Mouse (Mus musculus) midbrain, embryonic 13.5 days (tissue): ENCODE results near the gene Mum1. TPM values are rescaled to one million over a fixed set of nuclear protein-coding genes. Genes with fewer than 3 reads are reported as not detected.

Experiments
- ATAC-seq: fragments of 200-750 bp; cut with Nextera tagmentation; 2 replicates; pipeline ENCODE4 v1.8.0; 2017; ENCODE audit warnings: mild to moderate bottlenecking, moderate TSS enrichment, moderate library complexity
- H3K27ac ChIP-seq: fragments of 300-500 bp; sonication (generic); 2 replicates; pipeline ENCODE4 v1.5.1; 2015; ENCODE audit warnings: inconsistent platforms, mild to moderate bottlenecking, moderate library complexity
- H3K27me3 ChIP-seq: fragments of 300-500 bp; sonication (generic); 2 replicates; pipeline ENCODE4 v1.6.1; 2015; ENCODE audit warnings: mild to moderate bottlenecking, inconsistent platforms
- H3K36me3 ChIP-seq: fragments of 300-500 bp; sonication (generic); 2 replicates; pipeline ENCODE4 v1.6.1; 2015; ENCODE audit warnings: mild to moderate bottlenecking, inconsistent platforms
- H3K4me1 ChIP-seq: fragments of 300-500 bp; sonication (generic); replicated peaks from 2 replicates; pipeline ENCODE4 v1.6.1; 2015; ENCODE audit warnings: inconsistent platforms
- H3K4me2 ChIP-seq: fragments of 300-500 bp; sonication (generic); replicated peaks from 2 replicates; pipeline ENCODE4 v1.6.1; 2015; ENCODE audit warnings: moderate library complexity, mild to moderate bottlenecking, inconsistent platforms
- H3K4me3 ChIP-seq: fragments of 300-500 bp; sonication (generic); replicated peaks from 2 replicates; pipeline ENCODE4 v1.5.1; 2015; ENCODE audit warnings: mild to moderate bottlenecking, inconsistent platforms
- H3K9ac ChIP-seq: fragments of 300-500 bp; sonication (generic); replicated peaks from 2 replicates; pipeline ENCODE4 v1.6.1; 2015; ENCODE audit warnings: mild to moderate bottlenecking, inconsistent platforms
- H3K9me3 ChIP-seq: fragments of 300-500 bp; sonication (generic); 2 replicates; pipeline ENCODE4 v1.6.1; 2016; ENCODE audit warnings: mild to moderate bottlenecking, inconsistent platforms
- WGBS: fragments of 180-500 bp; shearing (Covaris S2); methylation state at CpG from one replicate; pipeline ENCODE4 v1.1.7; 2015; 5-methylcytosine and 5-hydroxymethylcytosine counted together
- polyA plus RNA-seq: library from polyadenylated mRNA; unstranded; fragments of >200 nt; fragmentation: Nextera tagmentation; extraction: Ambion mirVana; gene quantifications from 2 replicates; pipeline ENCODE4 v1.2.1, GENCODE M21; 2015

The Mum1 gene
- polyA plus RNA-seq, 1 experiment from 2014 or later = 98.4 TPM

- Histone ChIP-seq H3K27me3 (no peaks in the 10 kb centered on the region), H3K4me2 (no peak overlapping the region), H3K9ac (no peak overlapping the region), H3K9me3 (no peaks in the 10 kb centered on the region), H3K36me3 (peaks cover 22% of the 10 kb centered on the region), H3K4me1 (peaks cover 57% of the 10 kb centered on the region), H3K4me3 (no peak overlapping the region; the same call in 1 of the 2 replicates), H3K27ac (no peak overlapping the region)
- WGBS = 70% methylated on average over 12 of the region's 12 CpGs
- ATAC-seq = no peak
These were observed 35.9 kb downstream of the Mum1 start for GRCm38 (mm10) chr10:80262169-80262568.

- Histone ChIP-seq H3K36me3 (peaks cover 24% of the 10 kb centered on the region), H3K4me2 (no peak overlapping the region), H3K9ac (no peak overlapping the region), H3K9me3 (no peaks in the 10 kb centered on the region), H3K27me3 (no peaks in the 10 kb centered on the region), H3K4me3 (no peak overlapping the region), H3K4me1 (peaks cover 64% of the 10 kb centered on the region), H3K27ac (no peak overlapping the region)
- 92% methylated on average over 10 of the region's 10 CpGs for WGBS
- no peak for ATAC-seq
These were observed 36.6 kb downstream of the Mum1 start for GRCm38 (mm10) chr10:80262776-80263365.

- H3K27ac ChIP-seq = peak overlapping the region; percentile 67
- H3K27me3 ChIP-seq = no peaks in the 10 kb centered on the region
- no peaks in the 10 kb centered on the region for H3K9me3 ChIP-seq
- H3K4me3 ChIP-seq = peak overlapping the region; percentile 92
- ATAC-seq = peak; percentile 75
- peak overlapping the region; percentile 98 for H3K9ac ChIP-seq
- H3K4me2 ChIP-seq = peak overlapping the region; percentile 85
- WGBS = 2% methylated on average over 79 of the region's 81 CpGs
- peaks cover 13% of the 10 kb centered on the region; the same call in 1 of the 2 replicates for H3K36me3 ChIP-seq
- peaks cover 70% of the 10 kb centered on the region for H3K4me1 ChIP-seq
These were observed 38.3 kb downstream of the Mum1 start for GRCm38 (mm10) chr10:80264341-80265148.

DNA sequence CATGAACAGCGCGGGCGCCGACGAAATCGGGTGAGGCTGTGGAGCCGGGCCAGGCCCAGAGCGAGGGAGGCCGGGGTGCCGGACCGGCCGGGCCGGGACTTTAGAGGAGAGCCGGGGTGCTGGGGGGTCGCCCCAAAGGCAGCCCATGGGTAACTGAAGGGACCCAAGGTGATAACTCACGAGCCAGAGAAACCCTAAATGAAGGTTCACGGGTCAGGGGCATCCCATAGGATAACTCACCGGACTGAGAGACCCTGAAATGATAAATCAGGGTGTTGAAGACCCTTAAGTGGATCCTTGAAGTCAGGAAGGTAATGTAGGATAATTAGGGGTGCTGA is 38.9 kb downstream of the Mum1 start:
- peak overlapping the region; percentile 92 for H3K4me3 ChIP-seq

GRCm38 (mm10) chr10:80270099-80270498 is 43.9 kb downstream of the Mum1 start:
- Histone ChIP-seq H3K4me1 (peaks cover 68% of the 10 kb centered on the region), H3K4me2 (no peak overlapping the region), H3K9me3 (no peaks in the 10 kb centered on the region), H3K27me3 (no peaks in the 10 kb centered on the region), H3K36me3 (peaks cover 29% of the 10 kb centered on the region), H3K9ac (peak overlapping the region; percentile 53), H3K27ac (0 out of 2 replicates have a peak overlapping the region, but pooled peaks have one; percentile 30), H3K4me3 (no peak overlapping the region)
- WGBS = 100% methylated on average over 2 of the region's 2 CpGs
- ATAC-seq = no peak

More for the DNA sequence above, 38.9 kb downstream of the Mum1 start:
- Histone ChIP-seq H3K9me3 (no peaks in the 10 kb centered on the region), H3K9ac (peak overlapping the region; percentile 98), H3K4me1 (peaks cover 69% of the 10 kb centered on the region), H3K27me3 (no peaks in the 10 kb centered on the region), H3K27ac (peak overlapping the region; percentile 67), H3K4me2 (peak overlapping the region; percentile 85), H3K36me3 (peaks cover 13% of the 10 kb centered on the region; the same call in 1 of the 2 replicates)
- no peak for ATAC-seq
- WGBS = under 1% methylated on average over 18 of the region's 18 CpGs

DNA sequence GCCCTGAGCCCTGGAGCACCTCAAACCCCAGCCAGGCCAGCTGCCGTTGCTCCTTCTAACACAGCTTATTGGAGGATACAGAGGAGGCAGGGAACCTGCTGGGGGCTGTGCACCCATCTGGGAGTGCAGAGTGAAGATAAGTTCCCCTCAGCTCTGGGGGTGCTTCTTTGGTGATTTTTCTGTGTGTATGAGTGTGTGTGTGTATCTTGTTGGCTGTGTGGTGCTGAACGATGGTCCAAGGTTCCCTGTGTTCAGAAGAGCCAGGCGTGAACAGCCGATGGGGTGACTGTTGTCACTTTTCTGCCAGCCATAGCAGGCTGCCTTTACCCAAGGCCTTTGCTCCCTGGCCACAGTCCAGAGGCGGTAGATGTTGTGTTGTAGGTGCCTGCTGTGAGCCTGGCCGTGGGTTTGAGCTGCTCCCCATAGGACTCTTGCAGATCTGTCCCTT is 44.5 kb downstream of the Mum1 start:
- ATAC-seq = no peak

DNA sequence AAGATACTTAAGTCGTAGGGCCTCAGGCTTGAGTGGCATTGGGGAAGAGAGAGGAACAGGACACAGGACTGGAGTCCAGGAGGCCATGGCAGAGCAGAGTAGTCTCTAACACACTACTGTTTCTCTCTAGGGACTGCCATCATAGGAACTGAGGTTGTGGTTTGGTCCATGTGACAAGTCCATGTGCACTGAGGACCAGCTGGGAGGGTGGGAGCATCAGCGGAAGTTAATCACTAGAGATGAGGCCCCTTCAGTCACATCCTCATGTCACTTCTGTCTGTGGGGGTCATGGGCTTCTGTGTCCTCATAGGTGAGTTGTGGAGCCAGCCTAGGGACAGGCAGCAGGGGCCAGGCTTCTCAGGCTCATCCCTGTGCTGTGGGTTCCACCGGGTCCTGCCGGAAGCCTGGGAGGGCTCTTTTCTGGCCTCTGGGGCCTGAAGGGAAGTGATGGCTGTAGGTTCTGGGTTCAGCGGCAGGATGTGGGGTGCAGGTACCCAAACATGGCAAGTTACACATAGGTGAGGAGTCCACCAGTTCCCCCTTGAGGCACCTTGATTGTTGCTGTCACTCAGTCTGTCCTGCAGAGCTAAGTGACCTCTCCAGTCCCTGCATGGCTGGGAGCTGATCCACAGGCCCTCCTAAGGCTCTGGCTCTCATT is 45.1 kb downstream of the Mum1 start:
- H3K9ac ChIP-seq = peak overlapping the region; percentile 53
- H3K4me1 ChIP-seq = peaks cover 59% of the 10 kb centered on the region
- peaks cover 38% of the 10 kb centered on the region for H3K36me3 ChIP-seq
- no peak for ATAC-seq
- no peaks in the 10 kb centered on the region for H3K9me3 ChIP-seq
- H3K27ac ChIP-seq = no peak overlapping the region
- H3K4me3 ChIP-seq = no peak overlapping the region
- H3K27me3 ChIP-seq = no peaks in the 10 kb centered on the region
- 89% methylated on average over 5 of the region's 5 CpGs for WGBS
- H3K4me2 ChIP-seq = no peak overlapping the region

More for the DNA sequence above, 44.5 kb downstream of the Mum1 start:
- Histone ChIP-seq H3K4me3 (no peak overlapping the region), H3K9ac (peak overlapping the region; percentile 53), H3K27ac (0 out of 2 replicates have a peak overlapping the region, but pooled peaks have one; percentile 30), H3K27me3 (no peaks in the 10 kb centered on the region), H3K4me1 (peaks cover 65% of the 10 kb centered on the region), H3K36me3 (peaks cover 33% of the 10 kb centered on the region), H3K9me3 (no peaks in the 10 kb centered on the region), H3K4me2 (no peak overlapping the region)
- WGBS = 76% methylated on average over 6 of the region's 6 CpGs

- Histone ChIP-seq H3K27ac (no peak overlapping the region), H3K9me3 (no peaks in the 10 kb centered on the region), H3K4me2 (no peak overlapping the region), H3K9ac (no peak overlapping the region; the same call in 1 of the 2 replicates), H3K4me3 (no peak overlapping the region), H3K36me3 (peaks cover 43% of the 10 kb centered on the region), H3K4me1 (peaks cover 52% of the 10 kb centered on the region), H3K27me3 (no peaks in the 10 kb centered on the region)
- WGBS = 91% methylated on average over 8 of the region's 8 CpGs
- ATAC-seq = no peak
These were observed 45.8 kb downstream of the Mum1 start for GRCm38 (mm10) chr10:80271870-80272585.

DNA sequence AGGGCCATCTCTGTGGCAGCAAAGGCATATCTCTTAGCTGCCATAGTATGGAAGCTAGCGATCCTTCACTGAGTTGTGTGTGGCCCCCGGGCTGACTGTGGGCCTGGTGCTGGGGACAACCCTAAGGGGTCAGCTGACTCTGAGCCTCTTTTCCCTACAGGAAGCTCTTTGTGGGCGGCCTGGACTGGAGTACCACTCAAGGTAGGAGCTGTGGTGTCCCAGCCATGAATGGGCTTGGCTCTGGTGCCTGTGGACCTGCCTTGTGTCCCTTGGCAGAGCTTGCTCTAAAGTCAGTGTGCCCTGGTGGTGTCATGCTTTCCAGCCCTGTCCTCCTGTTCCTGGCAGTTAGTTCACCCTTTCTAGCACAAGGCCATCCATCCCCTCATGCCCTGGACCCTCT is 47.6 kb downstream of the Mum1 start:
- H3K27ac ChIP-seq = no peak overlapping the region
- no peak overlapping the region for H3K4me3 ChIP-seq
- H3K36me3 ChIP-seq = peaks cover 50% of the 10 kb centered on the region
- H3K9ac ChIP-seq = no peak overlapping the region
- no peak for ATAC-seq
- 91% methylated on average over 3 of the region's 3 CpGs for WGBS
- H3K4me2 ChIP-seq = no peak overlapping the region
- H3K9me3 ChIP-seq = no peaks in the 10 kb centered on the region
- no peaks in the 10 kb centered on the region for H3K27me3 ChIP-seq
- peaks cover 34% of the 10 kb centered on the region for H3K4me1 ChIP-seq

- Histone ChIP-seq H3K36me3 (peaks cover 71% of the 10 kb centered on the region), H3K9ac (no peak overlapping the region), H3K4me3 (no peak overlapping the region), H3K27me3 (no peaks in the 10 kb centered on the region), H3K27ac (no peak overlapping the region), H3K4me1 (peaks cover 12% of the 10 kb centered on the region), H3K9me3 (no peaks in the 10 kb centered on the region), H3K4me2 (no peak overlapping the region)
- WGBS = 84% methylated on average over 5 of the region's 5 CpGs
- no peak for ATAC-seq
These were observed 50.0 kb downstream of the Mum1 start for GRCm38 (mm10) chr10:80276238-80276637.

DNA sequence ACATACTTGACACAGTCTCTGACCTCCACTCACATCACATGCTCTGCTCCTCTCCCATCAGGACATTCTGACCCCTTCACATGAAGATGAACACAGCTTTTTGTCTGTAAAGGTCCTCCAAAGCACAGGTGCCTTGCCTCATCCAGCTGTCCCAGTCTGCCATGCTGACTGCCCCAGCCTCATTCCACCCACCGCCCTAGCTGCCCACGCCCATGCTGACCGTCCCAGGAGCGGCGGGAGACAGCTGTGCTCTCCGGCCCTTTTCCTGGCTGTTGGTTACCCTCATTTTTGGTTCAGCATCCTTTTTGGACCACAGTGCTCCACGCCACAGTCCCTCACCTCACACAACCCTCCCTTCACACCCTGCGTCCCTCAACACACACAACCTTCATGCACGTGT is 52.2 kb downstream of the Mum1 start:
- H3K36me3 ChIP-seq = peaks cover 88% of the 10 kb centered on the region
- no peak overlapping the region for H3K4me3 ChIP-seq
- H3K27ac ChIP-seq = no peak overlapping the region
- H3K4me2 ChIP-seq = no peak overlapping the region
- no peak for ATAC-seq
- peaks cover 10% of the 10 kb centered on the region for H3K4me1 ChIP-seq
- H3K27me3 ChIP-seq = no peaks in the 10 kb centered on the region
- no peaks in the 10 kb centered on the region for H3K9me3 ChIP-seq
- WGBS = 96% methylated on average over 9 of the region's 9 CpGs
- no peak overlapping the region for H3K9ac ChIP-seq
